Mouse (Mus musculus) cerebellum, adult 18-20 months (tissue): Measurements from ENCODE around the gene Gpr180.
"Not testable (repeated sequence)": the region's sequence is repeated elsewhere in the genome, so short reads cannot be mapped to it uniquely, and the experiment has no call there.

Experiments
- DNase-seq, 2 experiments: peaks; one replicate each; pipeline ENCODE4 v3.0.0; 2021

Gpr180 gene

GRCm38 (mm10) chr14:118136744-118137452, at the start of gene Gpr180:
Gene Gpr180, plus strand, starts transcription at chr14:118137158.
- peak; percentile 98 to 99 for DNase-seq

- peak in 1 of 2 experiments; percentile 17 for DNase-seq
Measured at GRCm38 (mm10) chr14:118088437-118089207, 48.3 kb upstream of the Gpr180 start.

GRCm38 (mm10) chr14:118089215-118089805, 47.6 kb upstream of the Gpr180 start:
- peak; percentile 77 to 85 for DNase-seq

- peak in 1 of 2 experiments; percentile 22 for DNase-seq
Measured at GRCm38 (mm10) chr14:118089806-118090392, 47.1 kb upstream of the Gpr180 start.

DNA sequence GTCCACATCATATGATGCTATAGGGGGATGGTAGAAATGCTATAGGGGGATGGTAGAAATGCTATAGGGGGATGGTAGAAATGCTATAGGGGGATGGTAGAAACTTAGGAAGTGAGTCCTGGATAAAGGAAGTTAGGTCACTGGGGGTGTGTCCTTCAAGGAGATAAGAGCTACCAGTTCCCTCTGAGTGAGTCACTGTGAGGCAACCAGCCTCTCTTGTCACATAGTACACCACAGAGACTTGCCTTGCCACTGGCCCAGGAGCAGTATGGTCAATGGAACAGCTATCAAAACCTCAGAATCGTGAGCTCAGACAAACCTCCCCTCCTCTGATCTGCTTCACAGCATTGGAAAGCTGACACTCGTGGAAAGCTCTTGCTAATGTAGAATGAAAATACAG, 38.7 kb upstream of the Gpr180 start:
- DNase-seq: no peak

- no peak for DNase-seq
Measured at GRCm38 (mm10) chr14:118101227-118101990, 35.5 kb upstream of the Gpr180 start.

GRCm38 (mm10) chr14:118107479-118107878, 29.5 kb upstream of the Gpr180 start:
- not testable (repeated sequence) for DNase-seq

DNA sequence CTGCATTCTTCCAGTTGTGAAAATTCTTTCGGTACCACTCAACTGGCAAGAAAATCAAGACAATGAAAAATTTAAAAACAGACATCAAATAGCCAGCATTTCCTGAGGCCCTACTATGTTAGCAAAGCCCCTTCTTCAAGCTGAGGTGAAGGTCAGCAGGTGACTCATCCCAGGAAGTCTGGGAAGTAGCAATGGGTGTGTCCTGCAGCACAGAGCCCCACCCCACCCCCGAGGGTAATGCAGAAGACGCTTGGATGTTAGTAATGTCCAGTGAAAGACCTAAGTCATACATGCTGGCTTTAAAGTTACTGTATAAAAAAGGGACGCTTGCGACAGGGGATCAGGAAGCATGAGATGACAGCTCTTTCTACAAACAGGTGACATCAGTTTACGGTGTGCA, 23.8 kb upstream of the Gpr180 start:
- no peak for DNase-seq

GRCm38 (mm10) chr14:118124129-118124528, 12.8 kb upstream of the Gpr180 start:
- no peak for DNase-seq

DNA sequence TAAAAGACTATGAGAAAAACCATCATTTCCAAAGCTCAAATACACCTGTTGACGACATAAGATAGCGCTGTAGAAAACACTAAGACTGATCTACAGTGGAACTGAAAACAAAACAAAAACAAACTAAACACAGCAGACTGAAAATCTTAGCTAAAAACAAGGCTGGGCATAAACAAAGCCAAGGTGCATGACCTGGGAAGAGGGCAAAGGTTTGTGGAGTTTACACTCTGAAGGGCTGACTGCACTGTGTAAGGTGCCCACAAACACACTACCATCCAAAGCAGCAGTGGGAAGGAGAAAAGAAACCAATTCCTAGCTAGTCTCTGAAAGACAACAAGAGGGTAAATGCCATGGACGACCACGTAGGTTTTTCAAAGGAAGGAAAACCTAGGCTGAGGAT, 12.2 kb upstream of the Gpr180 start:
- DNase-seq: no peak

DNA sequence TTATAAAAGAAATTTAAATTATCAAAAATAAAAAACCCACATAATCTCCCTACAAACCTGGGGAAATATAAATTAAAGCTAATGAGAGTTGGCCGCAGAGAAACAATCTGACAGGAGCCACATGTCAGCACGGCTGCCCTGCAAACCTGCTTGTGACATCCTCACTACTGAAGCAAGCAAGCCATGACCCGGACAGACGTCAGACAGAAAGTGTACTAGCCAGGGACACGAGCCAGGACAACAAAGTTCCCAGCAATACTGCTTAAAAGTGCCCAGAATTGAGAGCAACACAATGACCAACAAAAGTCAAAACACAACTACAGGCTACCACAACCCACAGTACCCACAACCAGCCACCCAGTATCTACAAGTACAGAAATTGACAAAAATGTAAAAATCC, 10.7 kb upstream of the Gpr180 start:
- no peak for DNase-seq

GRCm38 (mm10) chr14:118131472-118131871, 5.5 kb upstream of the Gpr180 start:
- no peak for DNase-seq

GRCm38 (mm10) chr14:118131931-118132641, 4.9 kb upstream of the Gpr180 start:
- no peak for DNase-seq

DNA sequence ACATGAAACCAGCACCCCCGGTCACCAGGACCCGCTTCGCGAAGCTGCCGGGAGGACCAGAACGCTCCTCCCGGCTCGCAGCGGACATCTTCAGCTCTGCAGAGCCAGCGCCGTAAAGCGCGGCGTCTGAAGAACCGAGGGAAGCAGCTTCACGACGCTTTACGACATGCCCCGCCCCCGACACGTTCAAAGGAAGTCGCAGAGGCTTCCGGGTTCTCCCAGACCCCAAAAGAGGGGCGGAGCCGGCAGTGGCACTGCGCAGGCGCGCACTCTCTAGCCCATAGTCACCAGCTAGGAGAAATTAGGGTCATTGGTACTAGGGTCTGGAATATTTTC, 4.3 kb upstream of the Gpr180 start, which contains the start of gene Tgds:
Gene Tgds (minus strand): TSS at position 114 of the 336 bp plus-strand sequence.
- DNase-seq: peak; percentile 99

DNA sequence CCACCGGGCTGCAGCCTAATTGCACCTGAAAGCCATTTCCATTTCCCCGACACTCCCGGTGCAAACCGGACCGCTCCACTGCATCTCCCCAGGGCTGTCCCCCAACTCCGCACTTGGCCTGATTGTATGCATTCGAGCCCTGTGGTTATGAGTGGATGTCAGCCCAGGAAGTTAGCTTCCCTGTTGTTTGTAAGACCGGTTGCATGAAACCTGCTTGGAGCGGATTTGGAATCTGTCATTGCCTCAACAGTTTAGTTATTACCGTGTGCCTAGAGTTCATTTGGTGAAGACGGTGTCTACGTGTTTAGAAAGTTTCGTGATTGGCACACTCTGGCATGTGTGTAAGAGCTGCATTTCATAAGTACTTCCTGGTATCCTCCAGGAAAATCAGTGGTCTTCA, 529 bp downstream of the Gpr180 start:
- no peak for DNase-seq

- no peak for DNase-seq
Measured at GRCm38 (mm10) chr14:118142283-118142682, 5.3 kb downstream of the Gpr180 start.

GRCm38 (mm10) chr14:118148046-118148445, 11.1 kb downstream of the Gpr180 start:
- peak in 1 of 2 experiments; percentile 1 for DNase-seq

DNA sequence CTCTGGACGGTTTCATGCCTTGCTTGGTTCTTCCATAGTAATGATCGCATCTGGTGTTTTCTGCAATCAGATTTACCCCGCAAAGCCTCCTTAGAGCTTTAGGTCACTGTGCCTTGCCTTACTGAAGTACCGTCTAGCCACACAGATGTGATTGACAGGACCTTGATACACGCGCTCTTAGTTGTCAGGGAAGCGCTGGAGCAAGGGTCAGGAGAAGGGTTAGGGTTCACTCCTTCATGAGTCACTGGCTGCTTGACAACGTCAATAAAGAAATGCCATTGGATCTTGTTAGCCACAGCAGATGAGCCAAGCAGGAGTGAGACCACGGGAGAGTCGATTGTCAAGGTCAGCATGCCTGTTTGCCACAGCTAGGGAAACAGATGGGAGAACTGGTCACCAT, 11.6 kb downstream of the Gpr180 start:
- no peak for DNase-seq

- no peak for DNase-seq
Measured at GRCm38 (mm10) chr14:118150656-118151551, 13.9 kb downstream of the Gpr180 start.

DNA sequence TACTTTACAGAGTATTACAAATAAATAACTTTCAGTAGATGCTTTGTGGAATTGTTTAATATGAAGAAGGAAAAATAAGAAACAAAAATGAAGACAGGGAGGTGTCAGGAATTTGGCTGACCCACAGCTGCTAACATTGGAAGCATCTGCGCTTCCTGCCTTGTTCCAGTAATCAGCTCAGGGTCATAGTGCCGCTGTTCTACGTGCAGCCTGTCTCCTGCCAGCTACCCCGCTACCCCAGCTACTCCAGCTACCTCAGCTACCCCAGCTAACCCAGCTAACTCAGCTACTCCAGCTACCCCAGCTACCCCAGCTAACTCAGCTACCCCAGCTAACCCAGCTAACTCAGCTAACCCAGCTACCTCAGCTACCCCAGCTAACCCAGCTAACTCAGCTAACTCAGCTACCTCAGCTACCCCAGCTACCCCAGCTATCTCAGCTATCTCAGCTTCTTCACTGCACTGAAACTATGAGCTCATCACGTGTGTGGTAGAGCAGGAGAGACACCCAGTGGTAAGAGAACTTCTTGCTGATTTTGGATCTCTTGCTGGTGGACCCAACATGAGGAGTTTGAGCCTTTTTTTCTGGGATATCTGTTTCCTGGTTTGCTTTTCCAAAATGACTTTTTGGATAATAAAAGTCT, 14.8 kb downstream of the Gpr180 start:
- peak in 1 of 2 experiments; percentile 1 for DNase-seq
